Mouse (Mus musculus): Measurements from ENCODE around the gene Foxd2. TPM values are rescaled to one million over a fixed set of nuclear protein-coding genes. Genes with fewer than 3 reads are reported as not detected.

Foxd2 gene
- under 1 TPM; 0.15 to 0.25 TPM for total RNA-seq (2021)

DNA sequence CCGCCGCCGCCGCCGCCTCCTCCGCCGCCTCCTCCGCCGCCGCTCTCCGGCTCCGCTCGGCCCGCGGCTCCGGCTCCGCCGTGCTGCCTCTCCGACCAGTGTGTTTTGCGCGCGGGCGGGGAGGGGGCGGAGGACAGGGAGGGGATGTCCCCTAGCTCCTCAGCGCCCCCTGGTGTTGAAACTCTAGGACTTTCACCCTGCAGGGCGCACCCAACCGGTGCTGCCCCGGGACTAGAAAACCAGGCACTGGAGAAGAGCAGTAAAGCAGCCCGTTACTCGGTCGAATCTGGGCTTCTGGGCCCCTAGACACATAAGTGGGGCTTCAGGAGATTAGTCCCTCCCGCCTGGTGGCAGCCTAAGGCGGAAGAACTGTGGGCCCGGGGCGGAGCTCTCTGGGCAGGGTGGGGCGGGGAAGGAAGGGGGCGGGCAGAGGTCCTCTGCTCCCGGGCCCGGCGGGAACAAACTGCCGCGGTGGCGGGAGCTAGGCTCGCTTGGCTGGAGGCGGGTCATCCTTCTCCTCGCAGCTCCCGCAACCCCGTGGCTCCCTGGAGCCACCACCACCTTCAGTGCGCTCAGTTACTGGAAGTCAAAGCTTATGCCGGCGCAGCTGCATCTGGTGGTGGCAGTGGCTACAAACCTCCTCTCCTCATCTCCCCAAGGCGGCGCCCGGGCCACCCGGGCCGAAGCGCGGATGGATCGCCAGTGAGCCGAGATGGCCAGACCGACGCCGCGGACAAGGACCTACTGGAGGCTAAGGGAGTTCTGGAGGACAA is at the start of gene Foxd2:
Gene Foxd2, minus strand, starts transcription at position 45 of the 773 bp plus-strand sequence.
- DNase-seq, result peak; percentile 63 to 67

- no peak for DNase-seq
These were observed 49.6 kb upstream of the Foxd2 start for GRCm38 (mm10) chr4:114958231-114958630.

DNA sequence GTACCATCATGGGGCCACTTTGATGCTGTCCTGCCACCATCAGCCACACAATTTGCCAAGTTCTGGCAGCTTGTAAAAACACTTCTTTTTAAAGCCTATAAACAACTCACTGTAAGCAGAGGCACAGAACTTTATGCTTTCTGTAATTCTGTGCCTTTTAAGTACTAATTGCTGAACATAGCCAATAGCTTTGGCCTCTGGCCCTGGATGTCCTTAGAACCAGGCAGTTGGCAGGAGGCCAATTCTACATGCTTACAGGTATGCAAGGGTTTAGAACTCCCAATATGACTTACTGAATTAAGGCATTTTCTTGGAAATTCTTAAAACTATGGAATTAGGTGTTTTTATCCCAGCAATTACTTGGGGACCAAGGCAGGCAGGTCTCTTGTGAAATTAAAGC is 48.7 kb upstream of the Foxd2 start:
- DNase-seq, result no peak

GRCm38 (mm10) chr4:114953172-114953571 is 44.5 kb upstream of the Foxd2 start:
- no peak for DNase-seq

DNA sequence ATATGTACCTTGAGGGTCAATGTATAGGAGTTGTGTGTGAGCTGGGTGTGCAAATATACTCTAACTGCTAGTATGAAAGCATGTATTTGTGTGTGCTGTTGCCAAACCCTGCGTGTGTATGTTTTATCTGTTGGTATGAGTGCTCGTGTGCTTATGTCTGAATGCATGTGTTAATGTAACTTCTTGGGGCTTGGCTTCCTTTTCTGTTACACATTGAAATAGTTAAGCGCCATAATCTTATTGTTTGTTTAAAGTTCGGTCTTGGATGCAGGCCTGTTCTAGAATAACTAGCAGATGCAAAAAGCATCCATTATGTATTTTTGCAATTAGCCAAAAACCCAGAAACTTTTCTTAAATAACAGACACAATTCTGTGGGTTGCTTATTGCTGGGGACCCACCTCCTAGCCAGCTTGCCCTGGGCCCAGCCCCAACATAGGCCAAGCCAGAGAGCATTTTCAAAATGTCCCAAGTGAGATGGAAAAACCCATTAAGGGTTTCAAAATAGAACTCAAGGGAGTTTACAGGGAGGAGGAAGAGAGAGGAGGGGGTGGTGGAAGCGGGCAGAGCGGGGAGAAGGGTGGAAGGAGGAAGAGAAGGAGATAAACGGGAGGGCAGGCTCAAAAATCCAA is 39.3 kb upstream of the Foxd2 start:
- no peak for DNase-seq

DNA sequence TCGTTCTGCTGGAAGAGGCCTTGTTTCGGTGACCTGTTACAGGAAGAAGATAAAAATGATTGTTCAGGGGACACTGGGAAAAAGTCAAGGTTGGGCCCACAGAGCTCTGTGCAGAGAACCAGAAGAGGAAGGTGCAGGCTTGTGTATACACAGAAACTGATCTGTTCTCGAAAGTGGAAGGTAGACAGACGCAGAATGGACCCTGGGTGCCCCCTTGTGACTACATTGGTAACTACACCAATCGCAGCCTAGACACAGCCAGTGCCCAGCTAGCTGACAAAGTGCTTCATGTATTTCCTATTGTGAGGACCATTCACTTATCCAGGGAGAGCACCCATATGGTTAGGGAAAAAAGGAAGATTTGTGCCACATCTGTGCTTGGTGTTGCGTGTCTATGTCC is 38.7 kb upstream of the Foxd2 start:
- peak; percentile 83 to 86 for DNase-seq

GRCm38 (mm10) chr4:114946416-114946815 is 37.7 kb upstream of the Foxd2 start:
- no peak for DNase-seq

- no peak for DNase-seq
These were observed 36.3 kb upstream of the Foxd2 start for GRCm38 (mm10) chr4:114945021-114945420.

DNA sequence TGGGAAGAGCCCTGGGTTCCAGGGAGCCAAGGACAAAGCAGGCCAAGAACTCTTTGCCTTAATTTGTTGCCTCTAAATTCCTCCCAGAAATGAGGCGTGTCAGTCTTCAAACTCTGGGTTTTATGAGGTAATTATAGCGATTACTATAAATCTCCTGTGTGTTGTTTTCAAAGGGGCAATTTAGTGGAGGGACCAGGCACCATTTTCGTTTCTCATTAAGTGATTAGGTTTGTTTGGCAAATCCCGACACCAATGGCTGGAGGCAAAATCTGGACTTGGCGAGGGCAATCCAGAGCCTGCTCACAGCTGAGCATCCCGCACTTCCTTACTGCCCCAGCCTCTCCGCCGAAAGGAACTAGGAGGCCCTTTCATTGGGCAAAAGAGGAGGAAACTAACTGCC is 33.9 kb upstream of the Foxd2 start:
- no peak for DNase-seq

DNA sequence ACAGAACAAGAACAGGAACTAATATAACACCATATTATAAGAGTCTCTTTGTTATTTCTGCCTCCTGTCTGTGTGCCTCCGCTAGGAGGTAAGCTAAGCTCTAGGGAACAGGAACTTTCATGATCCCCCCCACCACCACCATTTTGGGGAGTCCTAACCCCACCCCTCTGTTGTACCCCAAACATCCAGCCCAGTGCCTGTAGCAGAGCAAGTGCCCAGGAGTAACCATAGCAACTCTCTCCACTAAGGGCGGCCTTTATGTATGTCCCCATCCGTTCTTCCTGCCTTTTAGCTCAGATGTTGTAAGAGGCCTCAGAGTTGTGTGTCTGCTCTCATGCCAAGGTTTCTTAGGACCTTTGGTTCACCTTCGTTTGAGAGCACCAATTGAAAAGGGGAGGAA is 33.4 kb upstream of the Foxd2 start:
- DNase-seq, result no peak

- DNase-seq, result no peak
These were observed 32.6 kb upstream of the Foxd2 start for GRCm38 (mm10) chr4:114941311-114941710.

- no peak for DNase-seq
These were observed 29.6 kb upstream of the Foxd2 start for GRCm38 (mm10) chr4:114938248-114938647.

GRCm38 (mm10) chr4:114937459-114938047 is 28.9 kb upstream of the Foxd2 start:
- DNase-seq, result no peak

DNA sequence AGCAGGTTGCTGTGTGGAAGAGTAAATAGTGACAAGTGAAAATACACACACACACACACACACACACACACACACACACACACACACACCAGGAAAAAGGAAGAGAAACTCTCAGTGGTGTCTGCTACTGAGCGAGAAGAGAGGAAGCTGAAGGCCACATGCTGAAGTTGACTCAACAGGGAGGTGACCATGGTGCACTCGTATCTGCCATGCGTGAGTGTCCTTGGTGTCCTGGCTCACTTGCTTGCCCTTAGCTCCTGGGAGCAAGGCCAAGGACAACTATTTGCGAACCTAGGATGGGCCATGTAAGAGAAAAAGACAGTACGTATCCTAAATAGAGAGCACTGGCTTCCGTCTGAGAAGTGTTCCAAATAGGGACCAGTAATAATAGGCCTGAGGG is 25.5 kb upstream of the Foxd2 start:
- no peak for DNase-seq

GRCm38 (mm10) chr4:114932747-114933146 is 24.1 kb upstream of the Foxd2 start:
- DNase-seq, result no peak

GRCm38 (mm10) chr4:114929155-114929554 is 20.5 kb upstream of the Foxd2 start:
- no peak for DNase-seq

DNA sequence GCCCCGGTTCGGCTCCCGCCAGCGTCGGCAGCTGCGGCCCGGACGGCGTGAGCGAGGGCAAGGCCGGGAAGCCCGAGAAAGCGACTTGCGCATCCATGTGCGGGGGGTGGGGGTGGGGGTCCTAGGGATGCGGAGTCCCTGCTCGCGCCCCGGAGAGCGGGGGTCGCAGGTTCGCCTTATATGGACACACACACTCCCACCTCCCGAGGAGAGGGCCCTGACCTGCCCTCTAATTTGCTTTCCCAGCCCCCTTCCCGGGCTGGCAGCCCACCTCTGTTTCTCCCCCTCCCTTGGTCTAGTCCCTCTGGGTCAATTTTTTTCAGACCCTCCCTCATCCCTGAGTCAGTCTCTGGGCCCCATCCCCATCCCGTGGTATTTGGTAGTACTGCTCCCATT is 17.2 kb upstream of the Foxd2 start, which contains the start of gene Foxe3:
Gene Foxe3, minus strand, starts transcription at position 97 of the 396 bp plus-strand sequence.
- no peak for DNase-seq

GRCm38 (mm10) chr4:114924971-114925916 is 16.6 kb upstream of the Foxd2 start:
- no peak for DNase-seq

DNA sequence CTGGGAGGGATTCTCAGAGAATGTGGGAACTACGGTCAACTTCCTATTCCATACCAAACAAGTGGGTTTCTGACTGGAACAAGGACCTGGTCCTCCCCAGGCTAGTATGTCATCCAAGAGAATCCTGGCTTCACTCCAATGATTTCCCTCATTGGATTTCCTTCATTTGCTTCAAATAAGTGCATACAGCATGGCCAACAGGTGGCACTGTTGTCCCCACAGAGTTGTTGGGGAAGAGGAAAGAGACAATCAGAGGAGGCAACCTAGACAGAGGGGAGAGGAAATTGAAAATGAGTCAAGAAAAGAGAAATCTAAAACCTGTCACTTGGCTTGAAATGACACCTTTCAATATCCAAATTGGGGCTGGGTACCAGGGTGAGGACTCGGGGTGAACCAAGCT is 8.4 kb upstream of the Foxd2 start:
- DNase-seq, result no peak

- DNase-seq, result no peak
These were observed 7.4 kb upstream of the Foxd2 start for GRCm38 (mm10) chr4:114916056-114916455.

GRCm38 (mm10) chr4:114913594-114913962 is 4.9 kb upstream of the Foxd2 start:
- DNase-seq, result no peak

Measured in layer of hippocampus, postnatal 36 days (tissue).